Mouse (Mus musculus) cerebral cortex, adult 2 months (tissue): Measurements from ENCODE around the gene Ucn2.

ENCODE experiments used
- WGBS: fragments of 180-500 bp; shearing (Covaris S2); methylation state at CpG from one replicate; pipeline ENCODE4 v1.1.7; 2018; 5-methylcytosine and 5-hydroxymethylcytosine counted together

The Ucn2 gene

DNA sequence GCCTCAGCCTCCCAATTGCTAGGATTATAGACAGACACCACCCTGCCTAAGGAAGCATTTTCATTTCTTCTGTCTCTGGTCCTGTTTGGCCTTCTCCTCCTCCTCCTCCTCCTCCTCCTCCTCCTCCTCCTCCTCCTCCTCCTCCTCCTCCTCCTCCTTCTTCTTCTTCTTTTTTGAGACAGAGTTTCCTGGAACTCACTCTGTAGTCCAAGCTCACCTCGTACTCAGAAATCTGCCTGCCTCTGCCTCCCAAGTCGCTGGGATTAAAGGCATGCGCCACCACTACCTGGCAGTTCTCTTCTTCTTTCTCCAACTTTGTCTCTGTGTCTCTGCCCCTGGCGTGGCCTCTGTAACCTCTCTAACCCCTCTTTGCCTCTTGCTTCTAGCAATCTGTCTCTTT is at the start of gene Ucn2:
Gene Ucn2, plus strand, starts transcription at position 301 of the 400 bp plus-strand sequence.
- WGBS: 80% methylated on average over 4 of the region's 4 CpGs

DNA sequence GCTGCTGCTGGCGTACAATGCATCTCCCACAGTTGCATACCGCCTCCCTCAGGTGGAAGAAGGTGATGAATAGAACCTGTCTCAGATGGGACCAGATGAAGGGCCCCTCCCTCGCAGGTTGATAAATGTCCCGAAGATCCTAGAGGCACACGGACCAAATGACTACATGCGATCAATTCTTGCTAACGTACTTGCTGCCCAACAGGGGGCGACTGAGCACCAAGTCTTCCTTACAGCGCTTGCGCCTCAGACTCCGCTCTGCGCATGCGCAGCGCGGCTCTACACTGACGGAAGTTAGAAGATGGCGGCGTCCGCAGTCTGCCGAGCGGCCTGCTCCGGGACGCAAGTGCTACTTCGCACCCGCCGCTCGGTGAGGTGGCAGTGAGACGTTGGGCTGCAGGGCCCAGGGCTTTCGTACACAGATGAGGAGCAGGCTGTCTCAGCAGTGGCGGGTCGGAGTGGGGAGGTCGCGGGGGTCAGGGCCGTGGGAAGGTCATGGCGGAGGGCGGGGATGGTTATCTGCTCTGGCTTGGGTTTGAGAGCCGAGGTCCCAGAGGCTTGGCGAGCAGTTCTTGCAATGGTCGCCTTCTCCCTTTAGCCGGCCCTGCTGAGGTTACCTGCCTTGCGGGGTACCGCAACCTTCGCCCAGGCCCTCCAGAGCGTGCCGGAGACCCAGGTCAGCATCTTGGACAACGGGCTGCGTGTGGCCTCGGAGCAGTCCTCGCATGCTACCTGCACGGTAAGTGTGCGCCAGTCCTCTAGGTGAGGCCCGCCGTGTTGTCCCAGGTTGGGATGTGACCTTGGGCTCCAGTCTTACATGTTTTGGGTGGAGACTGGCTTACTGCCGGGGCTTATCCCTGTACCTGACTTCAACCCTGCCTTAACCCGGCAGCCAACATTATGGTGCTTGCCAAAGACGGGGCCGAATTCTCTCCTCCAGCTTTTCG is 49.1 kb upstream of the Ucn2 start, which contains the start of gene Uqcrc1:
Gene Uqcrc1, plus strand, starts transcription at position 216 of the 947 bp plus-strand sequence.
- WGBS: under 1% methylated on average over 58 of the region's 58 CpGs

DNA sequence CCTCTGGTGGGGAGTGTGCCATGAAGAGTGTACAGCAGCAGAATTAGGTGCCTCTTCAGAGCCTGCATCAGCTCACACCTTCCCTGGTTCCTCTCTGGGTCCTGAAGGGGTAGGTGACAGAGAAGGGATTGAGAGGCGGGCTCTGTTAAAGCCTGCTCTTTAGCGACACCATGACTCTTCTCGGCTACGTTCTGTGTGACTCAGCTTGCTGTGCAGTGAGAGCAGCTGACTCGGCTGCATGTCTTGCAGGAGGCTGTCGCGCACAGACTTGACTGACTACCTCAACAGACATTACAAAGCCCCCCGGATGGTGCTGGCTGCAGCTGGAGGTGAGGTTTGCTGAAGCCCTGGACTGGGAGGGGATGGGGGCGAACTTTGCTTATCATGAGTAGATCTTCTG is 40.7 kb upstream of the Ucn2 start:
- WGBS: 53% methylated on average over 9 of the region's 9 CpGs

DNA sequence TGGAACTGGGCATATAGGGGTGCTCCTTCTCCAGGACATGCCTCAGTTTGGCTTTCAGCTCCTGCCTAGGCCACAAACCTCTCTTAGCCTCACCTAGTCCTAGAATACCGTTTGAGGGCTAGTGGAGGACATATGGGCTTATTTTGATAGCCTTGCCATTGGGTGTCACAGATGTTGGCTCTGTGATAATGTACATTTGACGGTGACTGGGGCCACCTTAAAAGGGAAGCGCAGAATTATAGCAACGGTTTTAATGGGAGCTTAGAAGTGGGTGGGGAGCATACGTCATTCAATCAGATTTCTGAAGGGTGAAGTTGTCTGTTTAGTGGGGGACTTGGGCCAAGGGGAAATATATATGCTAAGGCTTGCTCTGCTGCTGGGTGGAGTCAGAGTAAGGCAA is 40.2 kb upstream of the Ucn2 start:
- WGBS: 86% methylated on average over 5 of the region's 5 CpGs

DNA sequence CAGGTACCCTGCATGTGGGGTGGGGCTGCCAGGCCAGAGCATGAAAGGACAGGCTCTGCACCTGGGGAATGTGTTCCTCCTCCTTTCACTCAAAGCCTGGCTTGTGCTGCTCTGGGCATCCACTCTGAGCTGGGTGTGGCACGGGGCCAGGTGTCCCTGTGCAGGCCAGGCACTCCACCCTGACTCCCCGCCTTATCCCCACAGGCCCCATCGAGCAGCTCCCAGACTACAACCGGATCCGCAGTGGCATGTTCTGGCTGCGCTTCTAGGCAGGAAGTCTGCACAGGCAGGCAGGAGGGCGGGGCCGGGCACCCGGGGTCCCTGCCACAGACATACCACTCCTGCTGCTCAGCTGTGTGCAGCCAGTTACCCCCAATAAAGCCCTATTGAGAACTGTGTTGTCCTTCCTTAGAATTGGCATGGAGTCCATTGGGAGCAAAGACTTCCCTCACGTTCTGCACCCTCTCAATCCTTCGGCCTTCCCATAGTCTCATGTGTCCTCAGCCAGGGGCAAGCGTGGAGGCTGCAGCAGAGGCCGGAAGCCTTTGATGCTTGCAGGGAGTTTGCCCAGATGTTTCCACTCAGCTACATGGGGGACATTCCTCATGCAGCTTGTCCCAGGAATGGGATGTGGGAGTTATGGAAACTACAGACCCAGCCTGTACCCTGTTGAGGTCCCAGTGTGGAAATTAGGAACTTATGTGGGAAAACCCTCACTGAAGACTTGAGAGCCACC is 36.4 kb upstream of the Ucn2 start:
- WGBS: 67% methylated on average over 13 of the region's 13 CpGs

GRCm38 (mm10) chr9:108949967-108950728 is 35.7 kb upstream of the Ucn2 start:
- WGBS: 79% methylated on average over 9 of the region's 9 CpGs

DNA sequence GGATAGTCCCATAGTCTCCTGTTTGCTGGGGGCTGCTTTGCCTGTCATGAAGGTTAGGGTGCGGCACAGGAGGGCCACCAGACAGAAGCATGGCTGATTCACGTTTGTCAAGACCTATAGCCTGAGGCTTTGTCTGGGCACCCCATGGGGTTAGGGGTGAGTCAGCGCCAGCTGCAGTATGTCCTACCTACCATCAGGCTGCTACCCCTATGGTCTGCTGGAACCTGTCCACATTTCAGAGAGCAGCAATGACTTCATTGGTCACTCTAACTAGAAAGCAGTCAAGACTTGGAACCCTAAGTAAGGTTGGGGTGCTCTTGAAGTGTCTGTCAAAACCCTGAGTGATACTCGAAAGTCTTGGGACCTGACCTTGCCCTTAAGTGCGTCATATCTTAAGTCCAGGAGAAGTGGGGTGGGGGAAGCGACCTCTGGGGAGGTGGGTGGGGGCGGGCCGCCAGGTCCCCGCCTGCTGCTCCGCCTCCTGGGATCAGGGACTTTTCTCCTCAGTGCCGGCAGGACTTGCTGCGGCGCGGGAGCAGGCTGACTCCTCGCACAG is 32.7 kb upstream of the Ucn2 start, which contains the start of gene Col7a1:
Gene Col7a1, plus strand, starts transcription at position 506 of the 556 bp plus-strand sequence.
- 16% methylated on average over 15 of the region's 15 CpGs for WGBS

DNA sequence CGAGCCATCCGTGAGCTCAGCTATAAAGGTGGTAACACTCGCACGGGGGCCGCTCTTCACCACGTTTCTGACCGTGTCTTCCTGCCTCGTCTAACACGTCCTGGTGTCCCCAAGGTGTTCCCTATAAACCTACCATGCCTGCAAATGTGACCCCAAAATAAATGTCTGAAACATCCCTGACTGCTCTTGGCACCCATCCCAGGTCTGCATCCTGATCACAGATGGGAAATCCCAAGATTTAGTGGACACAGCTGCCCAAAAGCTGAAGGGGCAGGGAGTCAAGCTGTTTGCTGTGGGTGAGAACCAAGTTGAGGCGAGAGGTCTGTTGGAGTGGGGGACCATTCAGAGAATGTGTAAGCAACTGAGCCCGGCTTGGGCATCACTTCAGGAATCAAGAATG is 30.6 kb upstream of the Ucn2 start:
- WGBS: 88% methylated on average over 11 of the region's 11 CpGs

DNA sequence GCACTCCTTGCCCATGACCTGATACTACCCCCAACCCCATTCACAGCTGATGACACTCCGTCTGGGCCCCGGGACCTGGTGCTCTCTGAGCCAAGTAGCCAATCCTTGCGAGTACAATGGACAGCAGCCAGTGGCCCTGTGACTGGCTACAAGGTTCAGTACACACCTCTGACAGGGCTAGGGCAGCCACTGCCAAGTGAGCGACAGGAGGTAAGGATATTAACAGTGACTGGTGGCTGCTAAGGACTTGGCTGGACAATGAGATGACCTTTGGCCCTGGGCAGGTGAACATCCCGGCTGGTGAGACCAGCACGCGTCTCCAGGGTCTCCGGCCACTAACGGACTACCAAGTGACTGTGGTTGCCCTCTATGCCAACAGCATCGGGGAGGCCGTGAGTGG is 30.0 kb upstream of the Ucn2 start:
- WGBS: 91% methylated on average over 11 of the region's 11 CpGs

DNA sequence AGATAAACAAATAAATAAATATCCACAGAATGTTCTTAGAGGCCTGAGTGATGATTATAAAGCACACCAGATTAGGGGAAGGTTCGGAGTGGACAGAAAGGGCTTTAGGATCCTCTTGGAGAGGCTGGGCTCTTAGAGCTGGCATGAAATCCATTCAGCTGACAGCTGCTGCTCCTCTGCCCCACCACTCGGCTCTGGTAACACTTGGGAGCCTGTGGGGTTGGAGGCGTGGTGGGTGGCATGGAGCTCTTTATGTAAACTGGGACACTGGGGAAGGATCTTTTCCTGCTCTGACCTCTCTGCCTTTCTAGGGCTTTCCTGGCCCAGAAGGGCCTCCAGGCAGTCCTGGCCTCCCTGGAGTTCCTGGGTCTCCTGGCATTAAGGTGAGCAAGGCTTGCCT is 22.2 kb upstream of the Ucn2 start:
- WGBS: 75% methylated on average over 3 of the region's 3 CpGs

DNA sequence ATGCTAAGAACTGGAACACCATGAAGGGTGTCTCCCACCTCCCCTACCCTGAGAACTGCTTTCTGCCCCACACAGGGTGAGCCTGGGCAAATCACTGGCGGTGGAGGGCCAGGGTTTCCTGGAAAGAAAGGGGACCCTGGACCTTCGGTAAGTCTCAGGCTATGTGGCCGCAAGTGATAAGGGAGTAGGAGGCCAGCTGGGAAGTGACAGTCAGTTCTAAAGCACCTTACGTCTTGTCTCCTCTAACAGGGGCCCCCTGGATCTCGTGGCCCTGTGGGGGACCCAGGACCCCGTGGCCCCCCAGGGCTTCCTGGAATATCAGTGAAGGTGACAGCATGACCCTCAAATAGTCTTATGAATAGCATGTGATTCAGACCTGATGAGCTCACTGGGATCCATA is 21.5 kb upstream of the Ucn2 start:
- 86% methylated on average over 6 of the region's 6 CpGs for WGBS

DNA sequence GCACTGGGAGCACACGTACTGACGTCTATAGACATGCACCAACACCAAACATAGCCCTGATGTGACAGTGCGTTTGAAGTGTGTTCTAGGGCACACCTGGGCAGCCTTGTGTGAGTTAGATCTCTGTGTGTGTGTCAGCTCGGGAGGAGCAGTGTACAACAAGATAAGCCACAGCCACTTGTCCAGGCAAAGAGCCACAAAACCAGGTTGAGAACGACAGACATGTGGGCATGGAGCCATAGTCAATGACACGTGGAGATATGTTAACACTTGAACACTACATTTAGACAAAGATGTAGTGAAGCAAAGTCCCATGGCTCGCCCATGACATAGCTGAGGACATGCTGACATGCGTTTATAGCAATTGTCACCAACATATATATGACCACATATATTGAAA is 15.2 kb upstream of the Ucn2 start:
- 57% methylated on average over 8 of the region's 8 CpGs for WGBS

GRCm38 (mm10) chr9:108976483-108976882 is 9.3 kb upstream of the Ucn2 start:
- WGBS: 89% methylated on average over 9 of the region's 9 CpGs

GRCm38 (mm10) chr9:108977966-108978365 is 7.8 kb upstream of the Ucn2 start:
- 85% methylated on average over 7 of the region's 7 CpGs for WGBS

DNA sequence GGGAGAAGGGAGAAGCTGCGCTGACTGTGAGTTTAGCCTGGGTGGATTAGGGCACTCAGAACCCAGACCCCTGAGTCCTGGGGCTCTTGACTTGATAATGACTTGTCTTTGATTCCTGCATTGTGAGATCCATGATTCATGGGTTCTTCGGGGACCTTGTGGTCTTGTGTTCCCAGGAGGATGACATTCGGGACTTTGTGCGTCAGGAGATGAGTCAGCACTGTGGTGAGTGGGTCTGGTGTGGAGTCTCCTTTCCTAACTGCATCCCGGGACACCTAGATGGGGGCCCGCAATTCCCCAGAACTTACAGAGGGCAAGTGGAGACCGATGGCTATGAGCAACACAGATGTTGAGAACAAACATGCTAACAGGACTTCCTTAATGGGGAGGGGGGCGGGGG is 3.3 kb upstream of the Ucn2 start:
- WGBS: 78% methylated on average over 8 of the region's 8 CpGs

DNA sequence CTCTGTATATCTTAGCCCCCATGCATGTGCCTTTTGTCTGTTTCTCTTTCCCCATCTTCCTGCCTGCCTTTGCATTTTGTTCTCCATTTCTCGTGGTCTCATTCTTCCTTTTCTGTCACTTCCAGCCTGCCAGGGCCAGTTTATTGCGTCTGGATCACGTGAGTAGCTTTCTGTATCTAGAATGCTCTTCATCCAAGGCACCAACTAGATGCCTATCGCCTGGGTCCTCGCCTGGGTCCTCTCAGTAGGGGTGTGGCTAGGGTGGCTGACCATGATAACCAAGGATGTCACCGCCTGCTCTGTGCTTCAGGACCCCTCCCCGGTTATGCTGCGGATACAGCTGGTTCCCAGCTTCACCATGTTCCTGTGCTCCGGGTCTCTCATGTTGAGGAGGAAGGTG is 2.6 kb upstream of the Ucn2 start:
- 85% methylated on average over 9 of the region's 9 CpGs for WGBS

DNA sequence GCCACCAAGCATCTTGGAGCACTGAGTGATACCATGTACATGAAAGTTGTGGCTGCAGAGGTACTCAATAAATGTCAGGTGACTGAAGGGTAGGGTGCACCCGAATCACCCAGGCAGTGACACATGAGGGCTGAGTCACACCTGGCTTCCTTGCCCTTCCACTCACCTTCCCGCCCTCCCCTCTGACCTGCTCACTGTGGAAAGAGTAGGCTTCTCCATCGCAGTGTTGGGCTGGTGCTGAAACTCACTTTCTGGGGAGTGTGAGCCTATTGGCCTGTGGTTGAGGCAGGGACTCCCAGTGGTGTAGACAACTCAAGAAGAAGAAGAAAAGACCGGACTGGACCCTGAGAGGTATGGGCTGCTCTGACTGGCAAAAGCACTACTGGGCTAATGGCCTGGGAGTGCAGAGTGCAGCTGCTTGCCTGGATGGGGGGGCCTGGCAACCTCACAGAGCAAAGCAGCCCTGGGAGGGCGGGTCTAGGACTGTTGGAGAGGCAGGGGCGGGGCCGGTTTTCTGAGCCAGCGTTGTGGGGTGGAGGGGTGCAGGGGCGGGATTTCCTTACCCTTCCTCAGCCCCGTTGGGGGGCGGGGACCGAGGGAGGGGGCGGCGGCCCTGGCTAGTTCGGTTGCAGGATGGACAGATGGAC is 2.0 kb downstream of the Ucn2 start:
- WGBS: 29% methylated on average over 15 of the region's 15 CpGs

- WGBS: 38% methylated on average over 4 of the region's 4 CpGs
These were observed 4.1 kb downstream of the Ucn2 start for GRCm38 (mm10) chr9:108989802-108990461.

- 51% methylated on average over 7 of the region's 7 CpGs for WGBS
These were observed 4.6 kb downstream of the Ucn2 start for GRCm38 (mm10) chr9:108990462-108990820.

DNA sequence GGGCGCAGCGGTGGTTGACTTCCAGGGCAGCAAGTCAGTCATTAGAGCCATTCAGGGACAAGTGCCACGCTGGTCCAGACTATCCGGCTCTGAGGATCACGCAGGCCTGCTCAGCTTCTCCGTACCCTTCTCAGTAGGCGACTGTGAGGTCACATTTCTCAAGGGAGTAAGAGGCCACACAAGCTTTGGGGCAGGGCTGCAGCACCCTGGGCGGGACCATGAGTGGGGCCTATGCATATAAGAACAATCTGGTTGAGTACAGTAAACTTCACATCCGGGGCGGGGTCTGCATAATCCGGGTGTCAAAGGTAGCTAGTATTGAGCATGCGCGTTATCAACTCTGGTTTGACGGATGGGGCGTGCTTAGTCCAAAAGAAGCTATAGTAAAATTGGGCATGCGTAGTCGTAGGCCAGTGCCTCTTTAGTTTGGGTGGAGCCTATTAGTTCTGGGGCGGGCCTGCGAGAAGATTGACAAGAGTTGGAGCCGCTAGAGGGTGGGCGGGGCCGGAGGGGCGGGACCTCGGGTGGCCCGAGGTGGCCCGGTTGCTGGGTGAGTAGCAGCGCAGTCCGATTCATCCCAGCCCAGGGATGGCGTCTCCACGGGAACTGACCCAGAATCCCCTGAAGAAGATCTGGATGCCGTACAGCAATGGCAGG is 5.7 kb downstream of the Ucn2 start, which contains the start of gene Pfkfb4:
Gene Pfkfb4, plus strand, starts transcription at position 351 of the 657 bp plus-strand sequence.
- 2% methylated on average over 31 of the region's 31 CpGs for WGBS
